Mouse (Mus musculus): ENCODE measurements around the gene Mars.
A peak's percentile ranks its signal among the peaks of the same experiment; 100 is the strongest.

Gene Mars

DNA sequence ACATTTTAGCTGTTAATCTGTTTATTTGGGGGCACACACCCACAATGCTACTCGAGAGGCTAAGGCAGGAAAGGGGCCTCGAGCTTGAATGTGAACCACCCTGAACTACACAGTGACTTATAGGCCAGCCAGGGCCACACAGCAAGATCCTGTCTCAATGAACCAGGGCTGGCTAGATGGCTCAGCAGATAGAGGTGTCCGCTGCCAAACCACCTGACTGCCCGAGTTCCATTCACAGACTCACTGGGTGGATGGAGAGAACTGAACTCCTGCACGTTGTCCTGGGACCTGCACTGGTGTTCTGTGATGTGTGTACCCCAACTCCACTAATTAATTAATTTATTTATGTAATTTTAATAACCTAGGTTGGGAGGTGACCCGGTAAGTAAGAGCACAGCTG lies 53.8 kb downstream of the Mars start:
- no peak for DNase-seq

DNA sequence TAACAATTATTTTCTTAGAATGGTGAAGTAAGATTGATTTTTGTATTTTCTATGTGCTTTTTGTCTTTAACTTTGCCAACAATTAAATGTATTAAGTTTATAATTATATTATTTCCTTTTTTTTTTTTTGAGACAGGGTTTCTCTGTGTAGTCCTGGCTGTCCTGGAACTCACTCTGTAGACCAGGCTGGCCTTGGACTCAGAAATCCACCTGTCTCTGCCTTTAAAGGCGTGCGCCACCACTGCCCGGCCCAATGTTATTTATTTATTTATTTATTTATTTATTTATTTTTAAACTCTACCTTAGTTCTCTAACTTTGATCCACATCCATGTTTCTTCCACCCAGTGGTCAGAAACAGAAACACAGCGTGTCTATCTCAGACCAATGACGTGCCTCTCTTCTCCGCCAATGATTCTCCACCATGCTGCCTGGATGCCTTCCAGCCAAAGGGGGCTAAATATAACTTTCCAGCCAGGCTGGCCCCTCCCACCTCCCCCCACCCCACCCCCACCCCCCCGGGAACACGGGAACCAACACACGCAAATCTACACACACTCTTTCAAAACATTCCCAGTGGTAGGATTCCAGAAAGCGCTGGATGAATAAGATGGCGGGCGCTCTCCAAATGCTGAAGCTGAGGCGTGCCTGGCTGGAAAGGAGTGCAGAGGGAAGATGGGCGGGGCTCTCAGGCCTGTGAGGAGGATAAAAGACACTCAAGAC lies 55.8 kb downstream of the Mars start:
- DNase-seq, result peak; percentile 78

GRCm38 (mm10) chr10:127250810-127251209 lies 60.8 kb downstream of the Mars start:
- DNase-seq, result no peak

All from retina, postnatal 1 day (tissue).